Mouse (Mus musculus) liver, embryonic 12.5 days (tissue): ENCODE data around the gene Arhgap24. TPM values are rescaled to one million over a fixed set of nuclear protein-coding genes. Genes with fewer than 3 reads are reported as not detected.
A peak's percentile ranks its signal among the peaks of the same experiment; 100 is the strongest.
"Not testable (repeated sequence)": the region's sequence is repeated elsewhere in the genome, so short reads cannot be mapped to it uniquely, and the experiment has no call there.

ENCODE experiments used
- ATAC-seq: fragments of 200-750 bp; cut with Nextera tagmentation; 2 replicates; pipeline ENCODE4 v1.8.0; 2017; ENCODE audit warnings: moderate number of reproducible peaks, mild to moderate bottlenecking, moderate library complexity
- H3K27ac ChIP-seq: fragments of 300-500 bp; sonication (generic); 2 replicates; pipeline ENCODE4 v1.5.1; 2016; ENCODE audit warnings: mild to moderate bottlenecking
- H3K27me3 ChIP-seq: fragments of 300-500 bp; sonication (generic); replicated peaks from 2 replicates; pipeline ENCODE4 v1.6.1; 2016; ENCODE audit warnings: mild to moderate bottlenecking, moderate library complexity
- H3K36me3 ChIP-seq: fragments of 300-500 bp; sonication (generic); 2 replicates; pipeline ENCODE4 v1.6.1; 2016; ENCODE audit warnings: mild to moderate bottlenecking, moderate library complexity
- H3K4me1 ChIP-seq: fragments of 300-500 bp; sonication (generic); 2 replicates; pipeline ENCODE4 v1.6.1; 2016
- H3K4me2 ChIP-seq: fragments of 300-500 bp; sonication (generic); 2 replicates; pipeline ENCODE4 v1.6.1; 2016; ENCODE audit warnings: mild to moderate bottlenecking, moderate library complexity
- H3K4me3 ChIP-seq: fragments of 300-500 bp; sonication (generic); 2 replicates; pipeline ENCODE4 v1.5.1; 2016; ENCODE audit warnings: mild to moderate bottlenecking, moderate library complexity
- H3K9ac ChIP-seq: fragments of 300-500 bp; sonication (generic); 2 replicates; pipeline ENCODE4 v1.6.1; 2016; ENCODE audit warnings: mild to moderate bottlenecking, moderate library complexity
- H3K9me3 ChIP-seq: fragments of 300-500 bp; sonication (generic); replicated peaks from 2 replicates; pipeline ENCODE4 v1.6.1; 2016; ENCODE audit warnings: mild to moderate bottlenecking, moderate library complexity
- WGBS: fragments of 180-500 bp; shearing (Covaris S2); methylation state at CpG from one replicate; pipeline ENCODE4 v1.1.7; 2016; ENCODE audit not compliant: insufficient replicate concordance; 5-methylcytosine and 5-hydroxymethylcytosine counted together
- polyA plus RNA-seq: library from polyadenylated mRNA; unstranded; fragments of >200 nt; fragmentation: Nextera tagmentation; extraction: Ambion mirVana; gene quantifications from 2 replicates; pipeline ENCODE4 v1.2.1, GENCODE M21; 2016

Arhgap24 gene
- polyA plus RNA-seq, 1 experiment from 2014 or later: 3.4 TPM

DNA sequence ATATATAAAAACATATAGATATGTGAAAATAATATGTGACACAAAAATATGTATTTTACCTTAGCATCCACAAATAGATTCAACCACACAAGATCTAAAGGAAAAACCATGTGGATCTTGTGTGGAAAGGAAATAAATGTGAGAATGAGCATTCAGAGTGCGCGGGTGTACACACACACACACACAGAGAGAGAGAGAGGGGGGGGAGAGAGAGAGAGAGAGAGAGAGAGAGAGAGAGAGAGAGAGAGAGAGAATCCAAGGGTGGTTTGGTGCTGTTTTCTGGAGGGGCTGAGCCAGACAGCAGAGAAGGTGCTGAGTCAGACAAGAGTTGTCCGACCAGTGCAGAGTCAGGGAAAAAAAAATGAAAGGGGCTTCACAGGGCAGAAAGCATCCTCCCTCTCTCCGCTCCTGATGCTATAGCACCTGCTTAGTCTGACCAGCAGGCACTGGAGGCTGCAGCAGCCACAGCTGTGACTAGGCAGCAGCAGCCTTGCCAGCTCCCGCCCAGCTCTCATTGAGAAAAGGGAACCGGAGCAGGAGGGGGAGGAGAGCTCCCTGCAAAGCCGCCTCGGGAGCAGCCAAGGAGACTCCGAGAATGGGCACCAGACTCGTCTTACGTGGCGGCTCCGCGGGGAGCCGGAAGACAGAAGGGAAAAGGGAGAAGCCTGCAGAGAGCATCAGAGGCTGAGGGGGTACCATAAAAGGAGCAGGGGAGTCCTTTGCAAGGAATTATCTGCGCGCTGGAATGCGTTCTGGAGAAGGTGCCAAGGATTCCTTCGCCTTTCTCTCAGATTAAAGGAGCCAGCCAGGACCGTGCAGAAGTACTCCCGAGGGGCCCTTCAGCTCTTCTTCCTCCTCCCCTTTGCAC, 363.8 kb downstream of the Arhgap24 start:
- peak; percentile 57; the same call in 1 of the 2 replicates for ATAC-seq
- H3K4me3 ChIP-seq: peak overlapping the region; percentile 39
- H3K9me3 ChIP-seq: no peaks in the 10 kb centered on the region
- no peaks in the 10 kb centered on the region for H3K4me1 ChIP-seq
- no peaks in the 10 kb centered on the region for H3K36me3 ChIP-seq
- no peaks in the 10 kb centered on the region for H3K27me3 ChIP-seq
- peak overlapping the region; percentile 54 for H3K4me2 ChIP-seq
- 3% methylated on average over 21 of the region's 21 CpGs for WGBS
- peak overlapping the region; percentile 22; the same call in 1 of the 2 replicates for H3K27ac ChIP-seq
- H3K9ac ChIP-seq: no peak overlapping the region

DNA sequence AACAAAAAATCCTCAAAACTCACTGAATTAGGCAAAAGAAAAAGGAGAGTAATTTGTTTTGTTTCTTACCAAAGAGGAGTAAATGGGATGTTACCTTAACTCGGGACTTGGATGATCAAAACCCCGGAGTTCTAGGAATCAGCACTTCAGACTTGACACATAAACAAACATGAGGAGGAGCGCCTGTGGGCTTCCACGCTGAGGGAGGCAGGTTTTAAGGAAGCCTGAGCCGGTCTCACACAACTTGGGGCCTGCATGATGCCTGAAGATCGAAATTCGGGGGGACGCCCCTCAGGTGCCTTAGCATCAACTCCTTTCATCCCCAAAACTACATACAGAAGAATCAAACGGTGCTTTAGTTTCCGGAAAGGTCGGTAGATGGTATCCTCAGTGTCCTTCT, 364.6 kb downstream of the Arhgap24 start:
- H3K9me3 ChIP-seq: no peaks in the 10 kb centered on the region
- WGBS: 19% methylated on average over 11 of the region's 11 CpGs
- H3K27ac ChIP-seq: no peak overlapping the region
- H3K36me3 ChIP-seq: no peaks in the 10 kb centered on the region
- H3K4me1 ChIP-seq: no peaks in the 10 kb centered on the region
- peak overlapping the region; percentile 54 for H3K4me2 ChIP-seq
- ATAC-seq: no peak
- H3K9ac ChIP-seq: no peak overlapping the region
- H3K4me3 ChIP-seq: peak overlapping the region; percentile 39; the same call in 1 of the 2 replicates
- H3K27me3 ChIP-seq: no peaks in the 10 kb centered on the region

DNA sequence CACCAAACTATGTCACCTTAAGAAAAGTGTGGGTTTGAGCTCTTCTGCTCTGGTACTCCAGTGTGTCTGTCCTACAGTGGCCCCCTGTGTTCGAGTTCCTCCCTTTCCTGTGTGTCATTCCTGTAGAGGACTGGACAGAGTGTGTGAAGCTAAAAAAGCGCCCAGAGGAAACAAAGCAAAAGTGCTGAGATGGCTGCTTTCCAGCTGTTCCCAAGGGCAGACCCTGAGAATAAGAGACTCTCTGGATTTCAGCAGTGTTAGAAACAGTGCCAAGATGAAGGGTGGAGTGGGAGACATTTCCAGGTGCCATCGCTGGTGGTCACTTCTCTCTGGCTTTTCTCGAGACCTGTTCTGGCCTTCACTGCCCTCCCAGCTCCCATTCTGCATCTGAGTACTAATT, 366.7 kb downstream of the Arhgap24 start:
- no peak overlapping the region for H3K9ac ChIP-seq
- 43% methylated on average over 4 of the region's 4 CpGs for WGBS
- H3K4me3 ChIP-seq: no peak overlapping the region
- H3K4me2 ChIP-seq: no peak overlapping the region
- H3K36me3 ChIP-seq: no peaks in the 10 kb centered on the region
- no peak for ATAC-seq
- H3K4me1 ChIP-seq: no peaks in the 10 kb centered on the region
- H3K9me3 ChIP-seq: no peaks in the 10 kb centered on the region
- no peak overlapping the region for H3K27ac ChIP-seq
- H3K27me3 ChIP-seq: no peaks in the 10 kb centered on the region

GRCm38 (mm10) chr5:102851761-102852160, 370.6 kb downstream of the Arhgap24 start:
- no peaks in the 10 kb centered on the region for H3K27me3 ChIP-seq
- no peak for ATAC-seq
- no peak overlapping the region for H3K27ac ChIP-seq
- H3K4me3 ChIP-seq: no peak overlapping the region
- H3K9ac ChIP-seq: no peak overlapping the region
- H3K9me3 ChIP-seq: no peaks in the 10 kb centered on the region
- no peak overlapping the region for H3K4me2 ChIP-seq
- 57% methylated on average over 2 of the region's 2 CpGs for WGBS
- no peaks in the 10 kb centered on the region for H3K36me3 ChIP-seq
- no peaks in the 10 kb centered on the region for H3K4me1 ChIP-seq

GRCm38 (mm10) chr5:102853750-102854149, 372.6 kb downstream of the Arhgap24 start:
- H3K36me3 ChIP-seq: no peaks in the 10 kb centered on the region
- H3K4me2 ChIP-seq: no peak overlapping the region
- no peaks in the 10 kb centered on the region for H3K4me1 ChIP-seq
- WGBS: 82% methylated on average over 1 of the region's 1 CpGs
- H3K4me3 ChIP-seq: no peak overlapping the region
- no peak for ATAC-seq
- H3K27ac ChIP-seq: no peak overlapping the region
- no peaks in the 10 kb centered on the region for H3K9me3 ChIP-seq
- H3K9ac ChIP-seq: no peak overlapping the region
- H3K27me3 ChIP-seq: no peaks in the 10 kb centered on the region

- Histone ChIP-seq H3K27me3 (no peaks in the 10 kb centered on the region), H3K36me3 (no peaks in the 10 kb centered on the region), H3K9ac (no peak overlapping the region), H3K4me2 (no peak overlapping the region), H3K4me3 (no peak overlapping the region), H3K4me1 (no peaks in the 10 kb centered on the region), H3K9me3 (no peaks in the 10 kb centered on the region), H3K27ac (no peak overlapping the region)
- WGBS: 66% methylated on average over 10 of the region's 10 CpGs
- ATAC-seq: no peak
Measured at GRCm38 (mm10) chr5:102855805-102856204, 374.6 kb downstream of the Arhgap24 start.

GRCm38 (mm10) chr5:102858047-102858446, 376.9 kb downstream of the Arhgap24 start:
- Histone ChIP-seq H3K4me1 (no peaks in the 10 kb centered on the region), H3K9me3 (no peaks in the 10 kb centered on the region), H3K36me3 (no peaks in the 10 kb centered on the region), H3K27ac (no peak overlapping the region), H3K4me3 (no peak overlapping the region), H3K4me2 (no peak overlapping the region), H3K27me3 (no peaks in the 10 kb centered on the region), H3K9ac (no peak overlapping the region)
- no peak for ATAC-seq

DNA sequence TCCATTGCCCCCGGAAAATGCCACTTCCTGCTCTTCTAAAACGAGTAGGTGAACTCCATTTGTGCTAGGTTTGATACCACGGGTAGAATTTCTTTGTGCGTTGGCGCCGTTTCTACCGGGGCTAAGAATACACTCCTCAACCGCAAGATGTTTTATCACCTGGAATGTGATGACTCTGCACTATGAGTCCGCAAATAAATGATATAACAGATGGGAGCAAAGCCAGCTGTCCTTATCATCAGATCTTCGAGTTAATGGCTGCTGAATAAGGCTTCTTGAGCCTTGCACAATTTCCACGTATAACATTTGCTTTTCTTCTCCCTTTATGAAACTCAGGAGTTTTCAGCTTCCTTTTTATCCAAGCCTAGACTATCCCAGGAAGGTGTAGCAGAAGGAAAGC, 378.6 kb downstream of the Arhgap24 start:
- H3K36me3 ChIP-seq: no peaks in the 10 kb centered on the region
- ATAC-seq: no peak
- H3K27ac ChIP-seq: no peak overlapping the region
- no peaks in the 10 kb centered on the region for H3K9me3 ChIP-seq
- no peak overlapping the region for H3K9ac ChIP-seq
- H3K4me3 ChIP-seq: no peak overlapping the region
- 74% methylated on average over 11 of the region's 11 CpGs for whole genome bisulfite sequencing
- no peaks in the 10 kb centered on the region for H3K4me1 ChIP-seq
- H3K4me2 ChIP-seq: no peak overlapping the region
- H3K27me3 ChIP-seq: no peaks in the 10 kb centered on the region

GRCm38 (mm10) chr5:102868196-102868595, 387.0 kb downstream of the Arhgap24 start:
- H3K9ac ChIP-seq: no peak overlapping the region
- no peak overlapping the region for H3K27ac ChIP-seq
- H3K4me2 ChIP-seq: no peak overlapping the region
- H3K4me3 ChIP-seq: no peak overlapping the region
- H3K4me1 ChIP-seq: no peaks in the 10 kb centered on the region
- no peaks in the 10 kb centered on the region for H3K9me3 ChIP-seq
- 70% methylated on average over 5 of the region's 5 CpGs for WGBS
- no peaks in the 10 kb centered on the region for H3K36me3 ChIP-seq
- no peaks in the 10 kb centered on the region for H3K27me3 ChIP-seq
- ATAC-seq: no peak

- H3K27ac ChIP-seq, H3K36me3 ChIP-seq, H3K27me3 ChIP-seq, H3K4me2 ChIP-seq, H3K4me1 ChIP-seq, ATAC-seq, H3K9me3 ChIP-seq, H3K9ac ChIP-seq, H3K4me3 ChIP-seq: not testable (repeated sequence)
- 80% methylated on average over 9 of the region's 9 CpGs for WGBS
Measured at GRCm38 (mm10) chr5:102872996-102873395, 391.8 kb downstream of the Arhgap24 start.

DNA sequence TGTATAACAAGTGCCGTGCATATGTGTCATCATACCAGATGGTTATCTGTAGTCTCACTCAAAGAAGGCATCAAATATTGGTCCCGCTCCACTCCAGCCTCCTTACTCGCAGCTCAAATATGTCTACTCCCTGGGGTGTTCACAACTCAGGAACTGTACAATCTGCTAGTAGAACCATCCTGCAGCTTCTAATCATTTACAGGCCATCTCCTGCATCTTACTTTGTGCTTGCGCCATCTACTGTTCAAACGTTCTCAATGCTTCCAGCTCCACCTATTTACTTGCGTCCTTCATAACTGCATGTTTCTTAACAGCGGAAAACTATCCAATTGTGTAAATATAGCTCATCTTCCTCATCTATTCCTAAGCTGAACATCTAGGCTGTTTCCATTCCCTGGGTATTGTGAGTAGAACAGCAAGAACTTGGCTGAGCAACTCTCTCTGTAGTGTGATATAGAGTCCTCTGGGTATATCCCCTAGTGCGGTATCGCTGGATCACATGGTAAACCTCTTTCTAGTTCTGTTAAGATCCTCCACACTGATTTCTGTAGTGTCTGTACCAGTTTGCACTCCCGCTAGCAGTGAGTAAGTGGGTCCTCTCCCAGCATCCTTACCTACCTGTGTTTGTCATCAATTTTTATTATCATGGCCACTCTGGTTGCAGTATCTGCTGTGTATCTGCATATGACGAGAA, 393.6 kb downstream of the Arhgap24 start:
- 37% methylated on average over 11 of the region's 11 CpGs for WGBS
- Histone ChIP-seq H3K36me3 (no peaks in the 10 kb centered on the region), H3K4me3 (no peak overlapping the region), H3K4me2 (no peak overlapping the region), H3K27me3 (no peaks in the 10 kb centered on the region), H3K9ac (no peak overlapping the region), H3K9me3 (no peaks in the 10 kb centered on the region), H3K4me1 (no peaks in the 10 kb centered on the region), H3K27ac (no peak overlapping the region)
- no peak for ATAC-seq

GRCm38 (mm10) chr5:102875628-102876027, 394.4 kb downstream of the Arhgap24 start:
- WGBS: 52% methylated on average over 16 of the region's 16 CpGs
- Histone ChIP-seq H3K9me3 (no peaks in the 10 kb centered on the region), H3K4me2 (no peak overlapping the region), H3K27me3 (no peaks in the 10 kb centered on the region), H3K4me1 (no peaks in the 10 kb centered on the region), H3K4me3 (no peak overlapping the region), H3K27ac (no peak overlapping the region), H3K9ac (no peak overlapping the region), H3K36me3 (no peaks in the 10 kb centered on the region)
- no peak for ATAC-seq
